Mouse (Mus musculus): Measurements from ENCODE around the gene Ror1.

Ror1 gene

DNA sequence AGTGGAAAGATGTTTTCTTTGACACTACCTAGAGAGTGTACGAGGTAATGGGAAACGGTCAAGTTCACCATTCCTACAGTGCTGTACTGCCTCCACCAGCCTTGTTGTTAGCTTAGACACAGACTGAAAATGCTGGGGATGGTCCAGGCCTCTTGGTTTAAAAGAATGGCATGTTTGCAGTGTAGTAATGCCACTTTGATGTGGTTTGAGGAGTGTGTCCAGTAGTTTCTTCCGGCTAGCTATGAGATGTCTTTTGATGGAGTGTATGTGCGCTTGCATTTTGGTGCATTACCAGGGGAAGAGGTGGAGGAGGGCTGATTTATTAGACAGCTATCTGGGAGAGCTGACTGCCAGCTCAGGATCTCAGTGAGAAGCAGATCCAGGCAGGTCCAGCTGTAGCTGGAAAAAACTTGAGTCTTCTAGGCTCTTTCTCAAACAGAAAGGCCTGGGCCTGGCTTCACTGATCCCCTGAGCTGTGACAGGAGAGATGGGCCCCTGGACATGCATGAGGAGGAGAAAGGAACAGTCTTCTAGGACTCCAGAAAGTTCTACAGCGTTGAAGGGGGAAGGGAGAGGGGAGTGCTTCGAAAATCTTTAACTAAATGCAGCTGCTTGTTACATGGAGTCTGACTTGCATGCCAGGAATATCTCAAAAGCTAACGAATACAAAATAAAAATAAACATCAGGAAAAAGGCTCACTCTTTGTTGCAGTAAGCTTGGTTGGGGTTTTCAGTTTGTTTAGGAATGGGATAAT lies 5.7 kb downstream of the Ror1 start:
- no peak for TF ChIP-seq GATA4 (IDR thresholded peaks at IDR 0.05; ENCODE audit: insufficient replicate concordance, low read length)

DNA sequence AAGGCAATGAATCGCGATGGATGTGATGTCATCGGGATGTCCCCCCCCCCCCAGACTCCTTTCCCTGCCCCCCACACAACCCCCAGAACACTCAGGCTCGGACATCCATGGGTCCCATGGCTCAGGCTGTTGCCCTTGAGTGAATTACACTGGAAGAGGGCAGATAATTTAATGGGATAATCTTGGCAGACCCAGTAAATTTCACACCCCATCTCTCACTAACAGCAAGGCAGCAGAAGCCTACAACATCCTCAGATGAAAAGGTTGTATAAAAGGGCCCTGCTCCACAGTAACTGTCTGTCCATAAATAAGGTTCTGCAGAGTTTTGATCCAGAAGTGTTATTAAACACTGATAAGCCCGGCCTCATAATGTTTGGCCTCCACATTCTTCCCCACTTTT lies 6.3 kb downstream of the Ror1 start:
- TF ChIP-seq GATA4 (IDR thresholded peaks at IDR 0.05; ENCODE audit: insufficient replicate concordance, low read length) = no peak

DNA sequence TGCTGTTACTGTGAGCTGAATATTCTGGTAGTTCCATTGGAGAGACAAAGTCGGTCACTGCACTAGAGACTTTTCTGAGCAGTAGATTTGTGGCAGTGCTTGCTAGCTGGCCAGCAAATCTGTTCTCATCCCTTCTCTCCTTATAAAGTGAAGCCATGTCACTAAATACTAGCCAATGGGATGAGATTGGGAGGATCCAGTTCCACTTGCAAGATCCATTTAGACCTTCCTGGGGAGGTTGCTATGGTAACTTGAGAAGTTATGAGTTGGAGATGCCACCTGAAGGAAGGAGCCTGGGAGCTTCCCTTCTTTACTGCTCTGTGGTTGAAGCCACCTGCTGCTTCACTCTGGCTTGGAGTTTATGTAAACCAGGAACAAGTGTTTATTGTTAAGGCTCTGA lies 8.7 kb downstream of the Ror1 start:
- TF ChIP-seq GATA4 (IDR thresholded peaks at IDR 0.05; ENCODE audit: insufficient replicate concordance, low read length) = no peak

DNA sequence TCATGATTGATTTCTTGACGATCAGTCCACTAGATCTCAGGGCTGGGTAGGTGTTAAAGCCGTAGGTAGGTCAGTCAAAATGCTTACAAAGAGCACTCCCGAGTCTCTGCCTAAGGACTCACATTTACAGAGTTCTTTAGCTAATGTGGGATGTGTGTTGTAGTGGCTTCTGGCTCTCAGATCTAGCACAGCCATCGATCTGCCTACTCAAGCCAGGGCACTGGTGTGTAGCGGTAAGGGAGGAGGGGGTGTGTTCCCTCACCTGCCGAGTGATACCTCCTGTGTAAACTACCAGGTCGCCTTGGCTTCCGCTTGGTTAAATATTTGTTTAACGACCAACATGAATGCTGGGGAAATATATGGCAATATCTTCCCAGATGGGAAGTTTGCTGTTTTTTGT lies 12.0 kb downstream of the Ror1 start:
- no peak for TF ChIP-seq GATA4 (IDR thresholded peaks at IDR 0.05; ENCODE audit: insufficient replicate concordance, low read length)

DNA sequence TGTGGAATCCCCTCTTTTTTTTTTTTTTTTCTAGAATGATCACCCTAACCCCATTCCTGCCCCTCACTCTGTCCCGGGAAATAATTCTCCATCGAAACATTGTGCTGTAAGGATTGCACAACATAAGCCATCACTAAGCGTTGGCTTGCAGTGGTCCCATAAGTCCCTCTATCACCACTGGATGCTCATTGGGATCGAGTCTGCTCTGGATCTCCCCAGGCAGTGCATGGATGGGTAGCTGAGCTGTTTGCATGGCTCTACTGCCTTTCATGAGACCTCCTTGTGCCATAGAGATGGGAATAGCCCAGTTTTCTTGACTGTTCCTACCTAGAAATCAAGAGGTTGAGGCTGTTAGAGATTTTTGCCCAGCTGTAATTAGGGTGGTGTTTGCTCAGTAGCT lies 13.0 kb downstream of the Ror1 start:
- no peak for TF ChIP-seq GATA4 (IDR thresholded peaks at IDR 0.05; ENCODE audit: insufficient replicate concordance, low read length)

DNA sequence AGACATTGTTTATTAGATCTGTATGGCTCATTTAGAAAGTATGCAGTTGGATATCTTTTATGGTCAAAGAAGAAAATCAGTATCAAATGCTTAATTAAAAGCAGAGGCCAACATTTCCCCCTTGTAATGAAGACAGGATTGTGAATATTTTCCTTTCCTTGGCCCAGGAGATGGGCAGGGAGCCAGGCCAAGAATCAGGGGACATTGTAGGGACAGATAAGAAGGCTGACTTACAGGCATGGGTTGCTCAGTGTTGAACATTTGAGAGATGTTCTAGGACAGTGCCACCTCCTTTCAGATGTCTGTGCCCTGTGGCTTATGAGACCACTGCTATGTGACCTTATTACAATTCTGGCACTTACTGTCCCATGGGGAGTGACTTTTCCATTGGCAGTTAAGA lies 18.6 kb downstream of the Ror1 start:
- no peak for TF ChIP-seq GATA4 (IDR thresholded peaks at IDR 0.05; ENCODE audit: insufficient replicate concordance, low read length)

DNA sequence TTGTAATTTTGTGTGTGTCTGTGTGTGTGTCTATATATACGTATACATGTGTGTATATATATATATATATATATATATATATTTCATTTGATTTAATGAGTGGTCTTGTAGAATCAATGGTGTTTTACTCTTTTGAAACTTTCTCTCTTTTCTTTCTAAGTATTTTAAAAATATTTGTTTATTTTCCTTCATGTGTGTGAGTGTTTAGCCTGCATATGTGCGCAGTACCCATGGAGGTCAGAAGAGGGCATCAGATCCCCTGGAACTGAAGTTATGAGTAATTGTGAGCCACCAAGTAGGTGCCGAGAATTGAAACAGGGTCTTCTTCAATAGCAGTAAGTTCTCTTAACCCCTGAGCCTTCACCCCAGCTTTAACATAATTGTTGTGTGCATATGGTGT lies 20.8 kb downstream of the Ror1 start:
- TF ChIP-seq GATA4 (IDR thresholded peaks at IDR 0.05; ENCODE audit: insufficient replicate concordance, low read length) = no peak

DNA sequence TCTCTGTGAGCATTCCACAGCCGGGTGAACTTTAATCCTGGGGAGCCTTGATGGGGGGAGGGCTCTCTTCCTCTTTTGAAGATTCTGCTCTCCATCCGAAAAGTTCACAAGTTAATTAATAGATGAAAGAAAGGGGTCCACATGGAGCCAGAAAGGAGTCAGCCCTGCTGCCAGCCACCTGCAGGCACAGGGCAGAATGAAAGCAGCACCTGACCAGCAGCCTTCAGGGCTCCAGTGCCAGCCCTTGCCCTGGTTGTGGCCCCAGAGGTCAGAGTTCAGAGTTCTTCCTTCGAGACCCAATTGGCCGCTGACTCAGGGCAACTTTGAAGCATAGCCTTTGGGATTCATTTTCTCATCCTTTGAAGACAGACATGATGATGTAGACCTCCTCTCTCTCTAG lies 23.1 kb downstream of the Ror1 start:
- no peak for TF ChIP-seq GATA4 (IDR thresholded peaks at IDR 0.05; ENCODE audit: insufficient replicate concordance, low read length)

DNA sequence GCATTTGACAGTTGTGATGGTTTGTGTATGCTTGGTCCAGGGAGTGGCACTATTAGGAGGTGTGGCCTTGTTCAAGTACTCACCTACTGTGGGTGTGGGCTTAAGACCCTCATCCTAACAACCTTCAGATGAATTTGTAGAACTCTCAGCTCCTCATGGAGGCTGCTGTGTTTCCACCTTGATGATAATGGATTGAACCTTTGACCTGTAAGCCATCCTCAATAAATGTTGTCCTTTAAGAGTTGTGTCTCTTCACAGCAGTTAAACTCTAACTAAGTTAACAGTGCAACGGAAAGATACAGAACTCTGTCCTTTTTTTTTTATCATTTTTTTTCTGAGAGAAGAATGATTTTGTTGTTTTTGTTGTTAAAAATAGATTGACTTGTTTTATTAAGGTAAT lies 23.8 kb downstream of the Ror1 start:
- TF ChIP-seq GATA4 (IDR thresholded peaks at IDR 0.05; ENCODE audit: insufficient replicate concordance, low read length) = no peak

DNA sequence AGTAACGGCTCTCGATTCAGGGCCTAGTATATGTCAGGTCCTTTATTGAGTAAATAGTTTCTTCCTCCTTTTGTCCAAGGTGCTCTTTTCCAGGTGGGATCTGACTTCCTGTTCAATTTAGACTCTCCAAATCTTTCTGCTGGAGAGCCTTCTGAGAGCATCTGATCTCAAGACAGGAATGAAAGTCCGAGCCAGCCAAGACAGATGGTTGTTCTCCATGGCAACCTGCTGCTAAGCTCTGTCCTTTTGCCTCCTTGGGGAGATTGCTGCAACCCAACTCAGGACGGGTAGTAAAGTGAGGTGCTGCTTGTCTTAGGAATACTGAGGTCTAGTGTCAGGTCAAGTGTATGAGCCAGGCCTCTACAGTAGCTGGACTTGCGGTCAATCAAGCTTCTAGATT lies 25.0 kb downstream of the Ror1 start:
- TF ChIP-seq GATA4 (IDR thresholded peaks at IDR 0.05; ENCODE audit: insufficient replicate concordance, low read length) = no peak

DNA sequence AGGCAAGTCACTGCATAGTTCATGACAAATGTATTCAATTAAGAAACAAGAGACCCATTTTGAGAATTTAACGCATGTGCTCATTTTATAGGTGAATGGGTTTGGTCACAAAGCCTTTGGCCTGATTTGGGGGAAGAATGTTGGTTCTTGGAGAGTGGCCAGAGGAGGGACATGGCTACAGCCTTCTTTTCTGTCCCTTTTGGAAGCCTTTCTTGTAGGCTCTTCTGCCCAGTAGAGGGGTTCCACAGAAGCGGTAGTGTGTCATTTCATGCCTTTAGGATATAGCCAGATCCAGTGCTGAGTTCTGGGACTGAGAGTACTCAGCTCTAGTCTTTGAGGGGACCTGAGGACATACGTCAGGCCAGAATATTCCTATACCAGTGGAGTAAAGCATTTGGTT lies 26.8 kb downstream of the Ror1 start:
- TF ChIP-seq GATA4 (IDR thresholded peaks at IDR 0.05; ENCODE audit: insufficient replicate concordance, low read length) = no peak

DNA sequence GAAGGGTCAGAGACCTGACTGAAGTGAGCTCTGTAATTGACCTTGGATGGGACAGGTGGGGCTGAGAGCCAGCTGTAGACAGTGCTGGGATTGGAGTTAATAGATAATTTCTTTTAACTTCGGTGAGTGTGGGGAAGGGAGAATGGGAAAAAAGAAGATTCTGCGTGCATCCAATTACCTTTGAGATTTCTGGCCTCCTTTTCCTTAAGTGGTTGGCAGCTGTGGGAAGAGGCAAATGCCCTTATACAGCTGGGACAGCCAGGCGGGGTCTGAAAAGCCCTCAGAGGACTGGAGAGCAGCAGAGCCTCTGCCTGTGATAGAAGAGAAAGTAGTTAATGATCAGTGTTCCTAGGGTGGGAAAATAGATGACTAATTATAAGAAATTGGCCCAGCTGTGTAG lies 27.9 kb downstream of the Ror1 start:
- no peak for TF ChIP-seq GATA4 (IDR thresholded peaks at IDR 0.05; ENCODE audit: insufficient replicate concordance, low read length)

DNA sequence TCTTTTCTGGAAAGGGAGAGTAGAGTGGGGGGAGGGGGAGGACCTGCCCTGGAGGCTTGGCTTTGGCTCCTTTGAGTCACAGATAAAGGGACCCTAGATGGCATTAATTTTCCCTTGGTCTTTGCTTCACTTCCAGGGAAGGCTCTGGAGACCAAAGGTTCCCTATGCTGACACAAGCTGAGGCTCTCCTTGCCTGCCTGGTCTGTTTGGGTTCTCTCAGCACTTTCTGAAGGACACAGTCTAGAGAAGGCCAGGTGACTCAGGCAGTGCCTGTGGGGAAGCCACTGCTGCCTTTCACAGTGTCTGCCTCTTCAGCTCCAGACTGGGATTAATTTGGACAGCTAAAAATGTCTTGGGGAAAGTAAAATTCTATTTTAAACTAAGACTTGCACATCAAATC lies 28.5 kb downstream of the Ror1 start:
- no peak for TF ChIP-seq GATA4 (IDR thresholded peaks at IDR 0.05; ENCODE audit: insufficient replicate concordance, low read length)

DNA sequence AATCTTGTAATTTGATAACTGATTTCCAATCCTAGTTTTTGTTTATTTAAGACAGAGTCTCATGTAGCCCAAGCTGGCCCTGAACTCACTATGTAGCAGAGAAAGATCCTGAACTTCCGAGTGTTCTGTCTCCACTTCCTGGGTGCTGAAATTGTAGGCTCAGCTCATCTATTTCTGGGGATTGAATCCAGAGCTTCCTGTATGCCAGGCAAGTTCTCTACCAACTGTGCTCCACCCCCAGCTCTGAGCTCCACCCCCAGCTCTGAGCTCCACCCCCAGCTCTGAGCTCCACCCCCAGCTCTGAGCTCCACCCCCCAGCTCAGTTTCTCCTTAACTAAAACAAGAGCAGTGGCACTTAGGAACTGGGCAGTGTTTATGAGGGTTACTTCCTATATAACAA lies 29.3 kb downstream of the Ror1 start:
- no peak for TF ChIP-seq GATA4 (IDR thresholded peaks at IDR 0.05; ENCODE audit: insufficient replicate concordance, low read length)

DNA sequence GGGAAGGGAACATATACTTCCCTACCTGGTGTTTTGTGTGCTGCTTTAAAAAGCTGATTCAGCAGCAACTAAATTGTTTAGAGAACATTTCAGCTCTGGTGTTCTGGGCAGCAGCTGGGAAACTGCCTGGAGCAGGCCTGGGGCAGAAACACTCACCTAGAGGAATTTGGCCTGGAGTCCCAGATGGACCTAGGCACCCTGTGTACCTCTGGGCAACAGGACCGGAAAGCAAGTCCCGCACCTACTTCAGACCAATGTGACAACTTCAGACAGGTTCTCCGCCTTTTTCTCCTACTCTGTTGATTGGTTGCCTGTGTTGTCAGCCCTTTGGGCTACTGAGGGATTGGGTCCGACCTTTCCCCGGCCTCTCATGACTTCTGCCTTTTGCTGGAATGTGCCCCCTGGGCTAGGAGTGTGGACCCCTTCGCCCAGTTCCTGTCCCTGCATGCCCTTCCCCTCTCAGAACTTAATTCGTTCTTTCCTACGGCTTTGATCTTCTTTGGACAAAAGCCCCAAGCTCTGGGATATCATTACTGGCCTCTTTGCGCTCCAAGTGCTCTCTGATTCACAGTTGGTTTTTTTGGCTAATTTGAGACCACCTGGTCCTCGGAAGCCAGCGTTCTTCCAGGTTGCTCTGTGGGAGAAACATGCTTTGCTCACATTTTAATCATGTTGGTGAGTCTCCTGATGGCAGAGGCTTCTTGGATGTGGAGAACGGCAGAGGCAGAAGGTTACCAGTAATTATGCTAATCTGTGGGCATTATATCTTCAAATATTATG lies 31.1 kb downstream of the Ror1 start:
- TF ChIP-seq GATA4 (IDR thresholded peaks at IDR 0.05; ENCODE audit: insufficient replicate concordance, low read length) = no peak

DNA sequence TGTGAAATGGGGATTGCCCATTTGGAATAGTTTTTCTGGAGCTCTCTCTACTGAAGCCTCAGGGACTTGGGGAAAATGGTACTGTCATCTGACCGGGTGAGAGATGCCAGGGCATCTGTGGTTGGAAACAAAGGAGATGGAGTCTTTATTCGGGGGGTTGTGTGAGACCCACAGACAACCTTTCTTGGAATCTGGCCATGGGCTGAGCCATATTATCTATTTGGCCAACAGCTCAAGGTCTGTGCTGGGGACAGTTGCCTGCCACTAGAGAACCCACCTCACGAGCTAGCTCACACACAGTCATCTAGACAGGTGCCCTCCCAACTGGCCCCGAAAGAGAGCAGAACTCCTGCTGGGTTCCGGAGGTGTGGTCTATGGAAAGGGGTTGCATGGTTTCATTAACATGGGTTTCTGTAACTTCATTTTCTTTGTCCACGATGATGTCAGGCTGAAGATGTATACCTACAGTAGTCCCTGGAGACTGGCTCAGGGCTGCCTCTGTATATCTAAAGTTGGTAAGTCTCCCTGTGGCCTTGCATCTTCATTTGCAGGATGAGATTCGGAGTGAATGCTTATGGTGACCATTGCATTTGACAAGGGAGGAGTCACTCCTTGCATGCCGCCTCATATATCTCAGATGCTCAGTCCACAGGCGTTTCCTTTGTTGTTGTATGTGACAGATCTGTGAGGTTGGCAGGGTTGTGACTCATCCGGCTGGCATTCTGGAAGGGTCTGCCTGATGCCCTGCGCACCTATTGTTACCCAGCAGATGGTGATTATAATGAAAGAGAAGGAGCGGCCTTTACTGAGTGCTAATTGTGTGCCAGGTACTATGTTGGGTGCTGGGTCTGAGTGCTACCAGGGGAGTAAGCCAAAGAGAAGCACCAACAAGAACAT lies 32.7 kb downstream of the Ror1 start:
- TF ChIP-seq GATA4 (IDR thresholded peaks at IDR 0.05; ENCODE audit: insufficient replicate concordance, low read length) = no peak

Measured in liver, adult (tissue).